Mouse (Mus musculus): ENCODE results near the gene Pex12.

GRCm38 (mm10) chr11:83299724-83300123, 2.7 kb downstream of the Pex12 start:
- TF ChIP-seq CTCF (IDR thresholded peaks at IDR 0.05; ENCODE audit: control insufficient read depth, insufficient read depth, insufficient replicate concordance, low read depth, low read length) (no peak), POLR2A (IDR thresholded peaks at IDR 0.05; ENCODE audit: control insufficient read depth, low read depth, low read length) (no peak)

Measured in testis, adult 2 months (tissue).